Mouse (Mus musculus): ENCODE measurements around the gene Emilin1.

DNA sequence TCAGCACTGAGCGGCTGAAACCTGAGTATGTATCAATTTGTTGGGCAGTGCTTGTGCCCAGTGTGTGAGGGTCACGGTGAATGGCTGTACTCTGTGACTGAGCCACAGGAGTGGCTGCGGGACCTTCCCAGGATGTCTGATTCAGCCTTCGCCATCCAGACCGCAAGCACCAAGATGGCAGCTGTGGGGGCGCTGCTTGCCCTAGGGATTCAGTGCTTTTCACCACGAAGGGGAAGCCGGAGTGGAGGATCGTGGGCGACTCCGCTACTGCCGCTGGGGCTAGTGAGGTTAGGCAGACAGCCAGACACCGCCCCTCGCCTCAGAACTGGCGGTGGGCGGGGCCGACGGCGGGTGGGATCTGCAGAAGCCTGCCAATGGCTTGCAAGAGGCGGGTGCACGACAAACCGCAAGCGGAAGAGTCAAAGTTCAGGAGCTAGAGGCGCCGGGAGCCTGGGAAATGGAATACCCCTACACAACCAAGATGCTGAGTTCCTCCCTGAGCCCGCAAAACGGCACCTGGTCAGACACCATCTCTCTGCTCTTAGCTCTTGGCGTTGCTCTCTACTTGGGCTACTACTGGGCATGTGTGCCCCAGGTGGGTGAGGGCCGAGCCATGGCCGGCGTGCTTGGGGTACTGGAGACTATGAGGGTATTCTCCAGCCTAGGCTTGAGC lies 36.6 kb downstream of the Emilin1 start:
- TF ChIP-seq CTCF (IDR thresholded peaks at IDR 0.05; ENCODE audit: low read depth) (peak; percentile 31; the same call in 1 of the 2 replicates), EP300 (optimal IDR thresholded peaks at IDR 0.05) (no peak)
